Mouse (Mus musculus) frontal cortex, postnatal 14 days (tissue): Measurements from ENCODE around the gene Stox2.

ENCODE experiments used
- DNase-seq, 2 experiments: peaks; one replicate each; pipeline ENCODE4 v3.0.0; 2022; ENCODE audit warnings: low spot score in 2 of 2

Gene Stox2

DNA sequence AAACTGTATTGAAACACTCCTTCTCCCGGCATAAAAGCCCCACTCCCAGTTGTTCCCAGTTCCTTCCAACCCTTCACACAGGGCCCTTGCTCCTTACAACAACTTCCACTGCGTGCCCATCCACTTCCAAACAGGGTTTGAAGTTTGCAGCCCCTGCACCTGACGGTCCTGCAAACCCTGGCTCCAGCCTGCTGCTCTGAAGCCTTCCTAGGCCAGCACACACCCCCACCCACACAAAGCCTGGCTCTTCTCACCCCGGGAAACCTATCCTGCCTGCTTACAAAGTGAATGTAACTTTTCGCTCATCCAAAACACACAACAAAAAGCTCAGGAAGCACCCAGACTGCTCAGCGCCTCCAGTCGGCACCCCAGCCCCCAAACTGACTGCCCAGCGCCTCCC lies 37.1 kb downstream of the Stox2 start:
- DNase-seq, result no peak

DNA sequence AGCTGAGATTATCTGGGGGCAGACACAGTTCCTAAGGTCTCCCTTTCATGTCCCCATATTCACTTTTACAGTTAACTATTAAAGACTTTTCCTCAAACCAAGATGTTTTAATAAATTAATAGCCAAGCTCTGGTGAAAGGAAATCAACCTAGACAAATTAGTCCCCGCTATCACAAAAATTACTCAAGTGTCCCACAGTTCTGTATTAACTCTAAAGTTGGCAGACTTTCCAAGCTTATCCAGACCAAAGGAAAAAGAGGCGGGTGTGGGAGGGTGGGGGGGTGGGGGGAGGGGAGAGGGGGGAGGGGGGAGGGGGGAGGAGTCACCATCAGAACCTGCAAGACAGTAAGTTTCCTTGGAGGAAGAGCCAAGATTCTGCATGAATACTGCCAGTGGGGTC lies 41.3 kb downstream of the Stox2 start:
- DNase-seq, result no peak

DNA sequence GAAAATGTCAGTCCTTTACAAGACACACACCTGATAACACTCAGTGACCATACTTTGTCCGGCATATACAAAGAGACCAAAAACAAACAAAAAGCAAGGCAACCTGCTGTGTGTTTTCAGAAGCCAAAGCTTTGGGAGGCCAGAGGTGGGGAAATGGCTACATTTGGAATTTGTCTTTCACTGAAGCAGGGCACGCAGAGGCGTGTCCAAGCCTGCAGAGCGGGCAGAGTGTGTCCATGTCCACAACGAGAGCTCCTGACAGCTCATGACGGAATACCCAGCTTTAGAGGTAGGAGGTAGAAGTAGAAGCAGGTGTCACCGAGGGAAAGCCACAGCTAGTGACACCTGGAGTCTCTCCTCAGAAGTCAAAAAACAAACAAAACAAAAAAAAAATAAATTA lies 53.2 kb downstream of the Stox2 start:
- DNase-seq, result no peak

DNA sequence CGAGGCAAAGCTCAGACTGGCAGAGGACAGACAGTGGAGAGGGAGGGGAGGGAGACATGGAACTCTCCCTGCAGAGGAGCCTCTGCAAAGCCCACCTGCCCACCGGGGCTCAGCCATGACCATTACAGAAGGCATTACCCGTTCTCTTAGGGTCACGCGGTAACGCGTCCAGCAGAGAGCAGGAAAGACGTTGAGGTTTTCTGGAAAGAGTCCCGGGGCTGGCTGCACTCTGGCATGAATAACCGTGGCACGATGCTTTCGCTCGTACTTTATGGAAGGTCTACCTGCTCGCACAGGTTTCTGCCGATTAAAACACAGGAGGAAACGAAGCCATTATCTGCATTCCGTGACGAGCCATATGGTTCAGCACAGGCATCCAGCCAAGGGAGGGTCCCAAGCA lies 53.9 kb downstream of the Stox2 start:
- no peak for DNase-seq

DNA sequence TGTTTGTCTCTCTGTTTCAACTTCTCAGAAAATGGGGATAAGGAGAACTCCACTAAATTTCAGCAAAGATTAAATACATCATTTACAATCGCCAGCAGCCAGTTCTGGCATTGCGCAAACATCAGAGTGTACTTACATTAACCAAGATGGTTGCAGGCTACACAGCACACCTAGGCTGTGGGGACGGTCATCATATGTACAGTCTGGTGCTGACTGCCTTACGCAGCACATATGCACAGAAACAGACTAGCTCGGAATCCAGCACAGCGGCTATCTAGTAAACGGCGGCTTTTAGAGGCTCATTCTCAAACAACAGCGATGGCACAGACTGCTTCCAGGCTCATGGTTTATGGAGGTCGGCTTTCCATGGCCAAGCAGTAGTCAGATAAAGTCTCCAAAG lies 54.3 kb downstream of the Stox2 start:
- no peak for DNase-seq

DNA sequence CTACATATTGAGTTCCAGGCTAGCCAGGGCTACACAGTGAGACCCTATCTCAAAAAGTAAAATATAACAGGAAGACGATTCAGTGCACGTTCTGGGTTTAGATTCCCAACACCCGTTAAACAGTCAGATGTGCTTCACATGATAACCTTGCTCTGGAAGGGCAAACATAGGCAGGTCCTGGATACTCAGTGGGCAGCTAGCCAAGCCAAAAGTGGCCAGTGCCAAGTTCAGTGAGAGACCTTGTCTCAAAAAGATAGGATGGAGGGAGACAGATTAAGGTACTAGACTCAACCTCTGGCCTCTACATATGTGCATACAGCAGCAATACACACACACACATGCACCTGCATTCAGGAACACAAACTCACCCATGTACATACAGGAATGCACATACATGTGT lies 56.7 kb downstream of the Stox2 start:
- no peak for DNase-seq

DNA sequence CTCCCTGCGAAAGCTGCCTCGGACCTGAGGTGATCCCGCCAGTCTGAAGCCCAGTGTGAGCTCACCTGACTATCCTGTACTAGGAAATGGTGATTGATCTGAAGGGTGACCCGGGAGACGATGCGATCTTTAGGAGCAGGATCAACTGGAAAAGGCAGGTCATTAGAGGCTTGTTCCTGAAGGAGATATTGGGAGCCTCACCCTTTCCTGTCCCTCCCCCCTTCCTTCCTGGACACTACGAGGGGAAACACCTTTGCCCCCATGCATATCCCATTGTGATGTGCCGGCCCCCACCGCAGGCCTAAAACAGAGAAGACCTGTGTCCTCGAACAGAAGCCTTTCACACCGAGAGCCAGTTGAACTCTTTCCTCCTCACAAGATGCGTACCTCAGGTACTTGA lies 58.0 kb downstream of the Stox2 start:
- no peak for DNase-seq

DNA sequence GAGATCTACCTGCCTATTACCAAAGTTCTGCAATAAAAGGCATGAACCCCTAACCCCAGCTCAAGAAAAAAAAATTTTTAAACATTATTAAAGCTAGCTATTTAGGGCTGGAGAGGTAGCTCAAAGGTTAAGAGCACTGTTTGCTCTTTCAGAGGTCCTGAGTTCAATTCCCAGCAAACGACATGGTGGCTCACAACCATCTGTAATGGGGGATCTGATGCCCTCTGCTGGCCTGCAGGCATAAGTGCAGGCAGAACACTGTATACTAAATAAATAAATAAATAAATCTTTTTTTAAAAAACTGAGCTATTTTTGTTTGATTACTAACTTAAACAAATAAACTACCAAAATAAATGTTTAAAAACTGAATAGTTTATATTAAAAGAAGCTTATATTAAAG lies 60.4 kb downstream of the Stox2 start:
- DNase-seq, result no peak

DNA sequence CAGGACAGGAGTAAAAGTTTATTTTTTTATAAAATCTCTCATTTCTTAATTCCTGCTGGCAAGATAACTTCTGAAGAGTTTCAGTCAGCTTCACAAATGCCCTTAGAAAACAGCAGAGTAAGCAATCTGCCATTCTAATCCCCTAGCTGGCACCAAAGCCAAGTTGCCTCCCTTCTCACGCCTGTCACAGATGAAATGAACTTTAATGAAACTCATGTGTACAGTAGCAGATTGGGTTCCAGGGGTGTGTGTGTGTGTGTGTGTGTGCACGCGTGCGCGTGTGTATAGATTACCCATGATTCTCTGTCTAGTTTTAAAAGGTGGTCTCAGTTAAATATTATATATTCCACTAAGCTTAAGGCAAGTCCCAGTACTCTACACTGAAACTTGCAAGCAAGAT lies 62.0 kb downstream of the Stox2 start:
- no peak for DNase-seq

DNA sequence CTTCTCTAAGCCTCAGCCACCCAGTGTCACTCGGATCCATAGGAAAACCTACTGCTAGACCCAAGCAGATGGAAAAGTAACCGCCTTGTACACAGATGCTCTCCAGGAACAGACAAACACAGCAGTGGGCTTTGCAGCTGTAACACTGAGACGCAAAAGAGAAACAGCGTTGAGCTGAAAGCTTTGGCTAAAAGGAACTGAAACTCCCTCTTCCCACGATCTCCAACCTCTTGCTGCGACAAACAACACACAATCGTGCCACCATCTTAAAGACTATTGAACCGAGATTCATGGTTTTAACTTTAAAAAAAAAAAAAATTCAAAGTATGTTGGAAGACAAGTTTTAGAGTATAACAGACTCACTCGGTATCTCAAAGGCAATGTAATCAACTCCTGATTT lies 62.5 kb downstream of the Stox2 start:
- DNase-seq, result no peak

DNA sequence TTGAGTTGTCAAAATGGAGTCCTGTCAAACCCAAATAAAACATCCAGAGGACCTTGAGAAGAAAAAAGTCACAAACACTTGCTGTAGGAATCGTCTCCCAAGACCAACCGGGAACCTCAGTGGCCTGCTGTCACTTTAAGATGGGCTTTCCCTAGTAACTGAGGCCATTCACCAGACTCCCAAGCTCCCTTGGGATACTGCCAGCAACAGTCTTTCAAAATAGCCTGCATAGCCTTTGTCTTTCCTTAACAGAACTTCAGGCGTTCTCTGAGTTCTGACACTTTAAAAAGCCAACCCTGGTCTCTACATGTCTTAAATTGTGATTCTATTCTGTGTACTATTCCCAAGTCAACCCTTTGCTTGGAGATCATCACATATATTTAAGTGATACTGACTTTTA lies 64.9 kb downstream of the Stox2 start:
- DNase-seq, result no peak

DNA sequence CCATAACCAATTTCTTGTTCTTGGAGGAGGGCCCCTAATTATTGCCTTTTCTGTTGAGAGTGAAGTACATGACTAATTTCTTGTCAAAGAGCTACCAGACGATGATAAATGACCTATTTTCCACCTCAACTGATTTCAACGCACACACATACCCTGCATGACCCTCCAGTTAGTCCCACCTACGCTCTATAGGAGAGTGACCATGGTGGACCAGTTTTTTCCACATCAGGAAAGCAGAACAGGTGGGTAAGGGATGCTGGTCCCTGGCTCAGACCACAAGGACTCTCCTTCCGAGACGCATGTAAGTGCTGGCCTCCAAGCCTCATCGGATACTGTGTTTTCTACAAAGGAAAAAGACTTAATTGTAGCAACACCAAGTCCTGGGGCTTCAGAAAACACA lies 65.4 kb downstream of the Stox2 start:
- DNase-seq, result no peak

DNA sequence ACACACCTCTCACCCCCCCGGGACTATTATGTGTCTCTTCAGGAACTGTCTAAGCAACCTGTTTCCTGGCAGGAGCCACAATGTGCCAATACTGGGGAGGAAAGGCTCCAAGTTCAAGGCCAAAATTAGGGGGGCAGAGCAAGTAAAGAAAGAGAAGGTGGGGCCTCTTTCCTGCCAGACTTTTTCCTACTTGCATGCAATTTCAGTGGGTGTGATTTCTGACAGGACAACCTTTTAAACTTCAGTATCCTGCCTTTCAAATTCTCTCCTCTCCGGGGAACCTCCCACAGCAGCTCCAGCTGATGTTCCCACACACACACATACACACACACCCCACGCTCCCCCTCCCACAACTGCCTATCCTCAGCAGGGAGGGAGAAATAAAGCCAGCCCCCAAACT lies 66.1 kb downstream of the Stox2 start:
- no peak for DNase-seq

DNA sequence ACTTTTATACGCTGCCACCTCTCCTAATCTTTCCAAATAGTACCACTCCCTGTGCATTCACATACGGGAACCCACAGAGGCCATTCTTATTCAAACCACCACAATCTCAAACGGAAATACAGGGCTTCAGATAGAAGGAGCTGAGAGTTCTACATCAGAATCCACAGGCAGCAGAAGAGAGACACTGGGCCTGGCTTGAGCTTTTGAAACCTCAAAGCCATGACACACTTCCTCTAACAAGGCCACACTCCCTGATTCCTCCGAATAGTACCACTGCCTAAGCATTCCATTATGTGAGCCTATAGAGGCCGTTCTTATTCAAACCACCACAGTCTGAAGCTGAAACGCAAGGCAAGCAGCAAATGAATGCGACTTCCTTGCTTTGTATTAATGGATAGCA lies 69.5 kb downstream of the Stox2 start:
- no peak for DNase-seq

DNA sequence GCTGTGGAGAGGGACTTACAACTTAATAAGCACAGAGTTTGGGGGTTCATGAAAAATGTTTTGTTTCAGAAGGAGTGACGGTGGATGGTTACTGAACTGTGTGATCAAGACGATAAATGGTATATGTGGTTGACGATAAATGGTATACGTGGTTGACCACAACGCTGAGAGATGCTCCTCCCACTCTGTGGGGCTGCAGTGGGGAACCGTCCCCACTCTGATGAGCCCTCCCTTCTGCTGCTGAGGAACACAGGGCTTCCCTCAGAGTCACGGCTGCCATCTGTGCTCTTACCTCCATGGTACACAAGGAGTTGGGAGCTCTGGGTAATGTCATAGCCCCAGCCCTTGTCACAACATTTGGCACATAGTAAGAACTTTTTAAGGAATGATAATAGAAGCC lies 72.4 kb downstream of the Stox2 start:
- DNase-seq, result no peak

DNA sequence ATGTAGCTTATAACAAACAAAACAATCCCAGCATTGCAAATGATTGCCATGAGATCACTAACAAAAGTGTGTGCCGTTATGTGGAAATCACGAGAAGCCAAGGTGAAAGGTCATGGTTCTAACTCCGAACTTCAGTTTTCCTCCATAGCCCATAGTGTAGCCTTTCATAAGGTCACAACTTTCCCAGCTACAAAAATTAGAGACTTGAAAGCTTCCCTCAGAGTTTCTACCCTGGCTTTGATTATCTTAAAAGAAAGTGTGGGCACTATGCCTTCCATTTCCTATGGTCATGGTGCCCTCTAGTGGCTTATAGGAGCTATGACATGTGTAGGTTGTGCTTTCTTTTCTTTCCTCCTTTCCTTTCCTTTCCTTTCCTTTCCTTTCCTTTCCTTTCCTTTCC lies 74.6 kb downstream of the Stox2 start:
- DNase-seq, result no peak

DNA sequence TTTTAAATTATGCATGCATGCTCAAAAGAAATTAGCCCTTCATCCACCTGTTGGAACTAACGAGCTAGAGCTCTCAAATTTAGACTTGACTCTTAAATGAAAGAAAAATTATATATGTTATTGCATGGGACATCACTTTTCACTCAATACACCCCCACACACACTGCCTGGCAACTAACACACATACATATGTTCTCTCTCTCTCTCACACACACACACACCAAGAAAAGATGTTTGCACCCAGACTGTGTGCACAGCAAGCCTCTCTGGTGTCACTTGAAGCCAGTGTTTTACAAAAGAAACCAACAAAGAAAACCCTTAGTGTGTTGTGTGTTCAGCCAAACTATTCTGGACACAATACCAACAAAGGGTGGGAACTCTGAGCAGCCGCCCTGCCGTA lies 75.1 kb downstream of the Stox2 start:
- no peak for DNase-seq

DNA sequence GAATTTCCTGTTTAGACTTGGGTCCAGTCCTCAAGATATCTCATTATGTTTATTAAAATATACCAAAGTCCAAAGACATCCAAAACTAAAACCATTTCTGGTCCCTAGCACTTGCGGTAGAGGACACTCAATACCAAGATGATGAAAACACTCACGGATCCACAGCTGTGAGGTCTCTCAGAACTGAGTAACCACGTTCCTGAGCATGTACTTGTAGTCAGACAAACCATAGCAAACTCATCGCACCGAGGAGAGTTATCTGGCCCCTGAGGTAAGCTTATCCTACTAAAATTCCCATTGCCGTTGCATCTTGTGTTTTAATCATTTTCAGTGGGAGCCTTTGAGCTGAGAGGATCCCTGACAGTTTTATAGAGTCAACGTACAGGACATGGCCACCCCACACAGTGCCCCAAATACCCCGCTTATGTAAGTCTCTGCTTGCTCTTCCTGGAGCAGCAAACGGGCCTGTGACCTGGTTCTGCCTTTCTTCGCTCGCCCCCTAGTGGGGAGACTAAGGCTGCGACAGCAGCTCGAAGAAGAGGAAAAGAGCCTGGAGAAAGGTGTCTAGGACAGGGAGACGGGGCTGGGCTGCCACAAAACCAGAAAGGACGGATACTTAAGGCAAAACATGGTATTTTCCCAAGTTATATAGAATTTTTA lies 75.6 kb downstream of the Stox2 start:
- peak; percentile 70 to 84 for DNase-seq

DNA sequence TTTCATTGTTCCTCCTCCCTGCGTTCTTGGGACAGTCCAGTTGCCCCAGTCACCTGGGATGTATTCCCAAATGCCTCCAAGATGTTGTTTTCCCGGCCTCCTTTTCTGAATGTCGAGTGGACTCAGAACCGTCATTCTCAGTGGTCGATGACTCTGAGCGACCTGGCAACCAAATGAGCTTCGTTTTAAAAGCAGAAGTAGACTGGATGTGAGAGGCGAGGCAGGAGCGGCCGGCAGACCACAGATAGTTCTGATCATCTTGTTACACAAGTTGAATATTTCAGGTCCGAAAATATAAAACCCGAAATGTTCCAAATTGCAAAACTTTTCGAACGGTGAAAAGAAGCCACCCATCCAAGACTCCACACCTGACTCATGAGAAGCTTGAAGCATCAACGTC lies 76.2 kb downstream of the Stox2 start:
- no peak for DNase-seq

DNA sequence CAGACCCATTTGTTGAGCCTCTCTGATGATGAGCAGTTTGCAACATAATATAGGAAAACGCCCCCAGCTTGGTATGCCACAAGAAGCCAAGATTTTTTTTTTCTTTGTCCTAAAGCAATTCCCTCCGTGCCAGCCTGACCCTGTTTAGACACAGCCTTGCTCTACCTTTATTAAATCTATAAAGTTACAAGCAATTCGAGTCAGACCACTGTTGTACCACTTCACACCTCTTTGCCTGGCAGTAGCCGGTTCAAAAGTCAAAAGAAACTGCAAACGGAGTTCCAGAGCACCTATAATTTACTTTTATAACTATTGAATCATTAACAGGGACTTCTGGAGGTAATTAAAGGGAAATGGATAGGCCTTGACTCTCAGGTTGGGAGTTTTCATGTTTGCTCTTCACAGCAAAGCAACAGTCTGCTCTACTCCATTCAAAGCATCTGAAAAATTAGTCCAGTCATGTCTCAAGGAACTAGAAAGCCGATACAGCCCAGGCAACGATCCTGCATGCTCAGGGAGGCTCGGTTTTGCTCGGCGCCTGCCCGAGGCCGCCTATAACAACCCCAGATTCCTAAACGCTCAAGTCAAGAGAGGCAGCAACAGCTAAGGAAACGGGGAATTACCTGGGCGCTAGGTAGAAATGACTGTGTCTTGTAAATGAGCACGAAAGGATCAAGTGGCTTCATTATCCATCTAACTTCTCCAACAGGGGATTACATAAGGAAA lies 77.0 kb downstream of the Stox2 start:
- DNase-seq, result no peak

DNA sequence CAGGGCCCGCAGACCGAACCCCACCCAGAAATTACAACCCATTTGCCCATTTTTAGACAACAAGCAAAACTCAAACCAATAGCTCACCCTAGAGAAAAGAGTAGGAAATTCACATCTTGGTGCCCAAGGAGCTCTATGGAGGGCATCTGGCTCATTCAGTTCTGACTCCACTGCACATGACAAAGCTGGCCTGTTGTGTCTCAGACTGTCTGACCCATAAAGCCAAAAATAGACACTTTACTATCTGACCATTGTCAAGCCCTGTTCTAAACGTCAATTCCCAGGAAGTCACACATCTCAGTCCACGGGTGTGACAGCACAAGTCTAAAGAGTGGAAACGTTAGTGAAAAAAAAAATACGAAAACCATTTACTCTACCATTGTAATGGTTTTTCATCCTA lies 79.1 kb downstream of the Stox2 start:
- no peak for DNase-seq

DNA sequence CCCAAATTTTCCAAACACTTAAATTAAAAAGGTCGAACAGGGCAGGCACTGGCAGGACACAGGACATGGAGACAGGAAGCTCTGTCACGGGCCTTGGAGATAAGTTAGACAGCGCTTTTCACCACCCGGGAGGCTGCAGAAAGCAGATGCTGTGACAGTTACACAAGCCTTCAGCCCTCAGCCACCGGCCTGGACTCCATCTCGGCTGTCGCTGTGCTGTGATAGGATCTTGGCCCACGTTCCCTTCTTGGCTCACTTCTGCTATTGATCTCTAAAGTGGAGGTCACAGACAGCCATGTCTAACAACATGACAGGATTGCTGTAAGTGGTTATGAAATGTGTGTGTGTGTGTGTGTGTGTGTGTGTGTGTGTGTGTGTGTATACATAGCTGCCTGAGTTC lies 82.9 kb downstream of the Stox2 start:
- DNase-seq, result no peak

DNA sequence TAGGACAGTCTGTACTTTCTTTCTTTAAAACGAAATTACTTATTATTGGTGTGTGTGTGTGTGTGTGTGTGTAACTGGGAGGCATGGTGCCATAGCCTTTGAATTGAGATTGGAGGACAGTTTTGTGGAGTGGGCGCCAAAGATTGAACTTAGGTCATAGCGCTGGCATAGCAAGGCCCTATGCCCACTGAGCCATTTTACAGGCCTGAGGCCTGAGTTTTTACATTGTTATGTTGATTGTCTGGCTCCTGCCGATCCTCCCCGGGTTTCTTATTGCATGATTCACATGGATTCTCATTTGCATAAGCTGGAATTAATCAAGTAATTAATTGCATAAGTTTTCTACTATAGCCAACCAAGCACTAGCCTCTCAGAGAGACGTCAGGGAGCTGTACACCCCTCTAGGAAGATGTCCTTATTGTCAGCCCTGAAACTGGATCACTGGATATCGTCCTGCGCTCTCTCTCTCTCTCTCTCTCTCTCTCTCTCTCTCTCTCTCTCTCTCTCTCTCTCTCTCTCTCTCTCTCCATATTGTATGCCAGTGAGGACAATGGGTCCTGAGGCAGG lies 90.7 kb downstream of the Stox2 start:
- no peak for DNase-seq
